Mouse (Mus musculus) kidney, postnatal 25 days (tissue): ENCODE data around the gene Chkb.
A peak's percentile ranks its signal among the peaks of the same experiment; 100 is the strongest.

Source experiments
- DNase-seq, 2 experiments: peaks; one replicate each; pipeline ENCODE4 v3.0.0; 2021; ENCODE audit warnings: mixed read lengths in 2 of 2

Gene Chkb

GRCm38 (mm10) chr15:89429352-89430221, at the start of gene Chkb, which contains the start of the genes C730034F03Rik and Gm44502:
Chkb (minus strand) TSS chr15:89429908.
C730034F03Rik (plus strand) TSS chr15:89429589.
Gm44502 (minus strand) TSS chr15:89429696.
- peak; percentile 93 to 97 for DNase-seq

GRCm38 (mm10) chr15:89478622-89479021, 48.9 kb upstream of the Chkb start:
- no peak for DNase-seq

DNA sequence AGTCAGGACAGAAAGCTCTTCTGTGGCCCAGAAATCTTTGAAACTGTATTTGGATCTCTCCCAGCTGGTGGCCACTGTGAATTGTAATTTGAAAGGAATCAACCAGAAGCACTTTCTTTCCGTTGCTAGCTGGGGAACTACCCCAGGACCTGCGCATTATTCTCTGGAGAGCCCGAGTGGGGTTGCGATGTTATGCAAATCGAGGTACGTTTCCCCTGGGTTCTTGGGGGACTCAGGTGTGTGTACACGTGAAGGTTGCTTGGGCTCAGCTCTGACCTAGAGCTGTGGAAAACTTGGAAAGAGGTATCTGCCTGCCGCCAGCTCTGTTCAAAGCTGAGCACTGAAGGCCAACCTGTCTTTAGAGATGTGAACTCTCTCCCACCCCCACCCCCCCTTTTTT, 48.1 kb upstream of the Chkb start:
- DNase-seq = no peak

GRCm38 (mm10) chr15:89477091-89477491, 47.4 kb upstream of the Chkb start, which contains the start of gene Arsa:
Arsa (minus strand) TSS chr15:89477425.
- DNase-seq = peak; percentile 72 to 84

DNA sequence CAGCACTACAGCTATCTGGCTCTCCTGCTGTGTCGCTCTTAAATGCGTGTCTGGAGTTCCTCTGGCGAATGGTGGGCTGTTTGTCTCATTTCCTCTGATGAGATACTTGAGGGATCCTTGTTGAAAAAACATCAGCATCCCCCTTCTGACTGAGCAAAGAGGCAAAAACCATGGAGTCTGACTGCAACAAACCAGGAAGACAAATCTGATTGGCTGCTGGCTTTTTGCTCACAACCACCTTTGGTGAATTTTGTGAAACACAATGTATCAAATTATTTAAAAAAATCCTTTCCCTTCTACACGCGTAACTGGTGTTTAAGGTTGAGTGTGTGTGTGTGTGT, 46.7 kb upstream of the Chkb start:
- DNase-seq = no peak

DNA sequence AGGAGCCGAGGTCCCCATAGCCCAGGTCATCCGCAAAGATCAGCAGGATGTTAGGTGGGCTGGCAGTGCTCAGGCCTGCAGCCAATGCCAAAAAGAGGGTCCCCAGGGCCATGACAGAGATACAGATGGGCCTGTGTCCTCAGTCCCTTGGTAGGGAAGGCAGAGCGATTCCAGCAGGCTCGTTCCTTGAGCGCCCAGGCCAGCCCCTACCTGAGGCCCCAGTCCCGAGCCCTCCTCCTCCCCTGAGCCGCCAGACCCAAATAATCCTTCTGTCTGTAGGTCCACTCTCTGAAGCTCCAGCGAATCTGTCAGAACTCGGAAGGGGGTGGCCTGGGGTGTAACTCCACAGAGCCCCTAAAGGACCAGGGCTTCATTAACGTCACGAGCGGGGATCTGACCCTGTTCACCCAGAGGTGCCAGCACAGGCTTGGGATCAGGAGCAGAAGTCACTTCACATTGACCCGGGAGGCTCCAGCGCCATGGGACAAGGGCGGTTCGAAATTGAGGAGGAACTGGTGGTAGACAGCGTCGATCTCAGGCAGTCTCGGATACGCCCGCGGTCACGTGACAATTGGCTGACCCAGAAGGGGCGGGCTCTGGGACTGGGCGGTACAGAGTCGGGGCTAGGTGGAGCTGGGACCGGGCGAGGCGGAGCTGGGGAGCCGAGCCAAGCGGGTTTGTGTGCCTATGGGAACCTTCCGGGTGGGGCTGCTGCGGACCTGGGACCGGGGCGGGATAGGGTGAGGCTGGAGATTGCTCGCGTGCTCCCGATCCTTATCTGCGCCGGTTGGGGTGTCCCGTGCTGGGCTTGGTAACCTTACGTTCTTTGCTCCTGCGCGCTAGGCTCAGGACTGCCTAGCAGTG, 46.1 kb upstream of the Chkb start:
- peak; percentile 97 for DNase-seq

DNA sequence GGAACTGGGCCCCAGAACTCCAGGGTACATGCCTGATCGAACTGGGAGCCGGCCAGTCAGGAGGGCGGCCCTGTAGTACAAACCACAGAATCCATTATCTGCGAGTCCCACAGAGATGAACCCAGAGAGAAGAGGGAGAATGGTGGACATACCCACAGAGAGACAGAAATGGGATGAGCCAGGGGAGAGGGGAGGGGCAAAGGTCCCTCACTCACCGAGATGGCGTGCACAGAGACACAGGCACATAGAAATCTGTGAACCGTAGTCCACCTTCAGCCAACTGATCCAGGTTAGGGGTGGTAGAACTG, 45.5 kb upstream of the Chkb start:
- DNase-seq = no peak

DNA sequence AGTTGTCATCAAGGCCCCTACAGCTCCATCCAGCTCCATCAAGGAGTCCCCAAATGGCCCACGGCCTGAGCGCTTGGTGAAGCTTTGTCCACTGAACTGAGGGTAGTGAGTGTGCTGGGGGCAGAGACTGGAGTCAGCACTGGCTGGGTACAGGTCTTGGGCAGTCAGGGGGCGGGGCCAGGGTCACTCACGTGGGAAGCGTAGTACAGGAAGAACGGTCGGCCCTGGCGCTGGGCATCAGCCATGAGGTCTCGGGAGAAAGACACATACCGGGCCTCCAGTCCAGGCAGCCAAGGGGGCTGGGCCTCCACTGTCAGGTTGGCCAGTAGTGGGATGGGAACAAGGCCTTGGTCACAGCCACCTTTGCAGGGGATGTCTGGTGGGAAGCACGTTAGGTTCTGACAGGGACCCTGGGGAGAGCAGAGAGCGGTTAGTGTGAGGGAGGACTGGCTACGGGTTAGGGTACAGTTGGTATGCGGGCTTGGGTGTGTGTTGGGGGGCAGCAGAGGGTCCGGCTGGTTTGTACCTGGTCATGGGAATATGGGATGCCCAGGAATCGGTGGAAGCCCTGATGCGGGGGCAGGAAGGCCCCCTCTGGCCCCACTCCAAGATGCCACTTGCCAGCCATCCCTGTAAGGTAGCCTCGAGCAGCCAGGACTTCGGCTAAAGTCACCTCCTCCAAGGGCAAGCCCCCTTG, 45.0 kb upstream of the Chkb start:
- DNase-seq = peak in 1 of 2 experiments; percentile 51

DNA sequence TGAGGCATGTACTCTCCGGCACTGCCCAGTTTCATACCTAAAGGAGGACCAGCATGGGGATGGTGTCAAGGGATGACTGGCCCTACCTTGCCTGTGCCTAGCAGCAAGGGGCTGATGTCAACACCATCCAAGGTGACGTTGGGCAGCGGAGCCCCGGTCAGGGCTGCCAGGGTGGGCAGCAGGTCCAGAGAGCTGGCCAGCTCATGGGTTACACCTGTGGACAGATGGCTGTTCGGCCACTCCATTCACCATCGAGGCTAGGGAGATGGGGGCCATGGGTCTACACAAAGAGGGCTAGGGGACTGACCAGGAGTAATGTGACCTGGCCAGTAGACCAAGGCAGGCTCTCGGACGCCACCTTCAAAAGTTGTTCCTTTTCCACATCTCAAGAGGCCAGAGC, 44.2 kb upstream of the Chkb start:
- DNase-seq = no peak

GRCm38 (mm10) chr15:89473370-89473769, 43.7 kb upstream of the Chkb start:
- no peak for DNase-seq

GRCm38 (mm10) chr15:89471476-89471875, 41.8 kb upstream of the Chkb start:
- DNase-seq = no peak

DNA sequence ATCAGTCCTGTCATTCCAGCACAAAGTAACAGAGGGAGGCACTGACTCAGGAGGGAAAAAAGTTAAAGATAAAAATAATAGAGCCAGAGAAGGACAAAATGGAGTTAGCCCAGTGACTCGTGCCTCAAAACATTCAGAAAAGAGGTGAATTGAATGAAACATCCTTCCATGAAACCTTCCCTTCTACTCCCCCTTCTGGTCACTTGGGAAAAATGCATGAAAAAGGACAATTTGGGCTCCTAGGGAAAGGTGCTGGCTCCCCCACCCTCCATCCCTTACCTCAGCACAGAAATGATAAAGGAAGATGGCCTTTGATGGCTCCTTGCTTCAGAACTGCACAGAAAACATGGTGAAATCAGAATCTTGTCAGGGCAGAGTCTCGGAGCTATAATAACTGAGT, 38.9 kb upstream of the Chkb start:
- DNase-seq = no peak

GRCm38 (mm10) chr15:89465052-89465451, 35.3 kb upstream of the Chkb start:
- no peak for DNase-seq

GRCm38 (mm10) chr15:89463334-89464235, 33.9 kb upstream of the Chkb start:
- peak in 1 of 2 experiments; percentile 58 for DNase-seq

DNA sequence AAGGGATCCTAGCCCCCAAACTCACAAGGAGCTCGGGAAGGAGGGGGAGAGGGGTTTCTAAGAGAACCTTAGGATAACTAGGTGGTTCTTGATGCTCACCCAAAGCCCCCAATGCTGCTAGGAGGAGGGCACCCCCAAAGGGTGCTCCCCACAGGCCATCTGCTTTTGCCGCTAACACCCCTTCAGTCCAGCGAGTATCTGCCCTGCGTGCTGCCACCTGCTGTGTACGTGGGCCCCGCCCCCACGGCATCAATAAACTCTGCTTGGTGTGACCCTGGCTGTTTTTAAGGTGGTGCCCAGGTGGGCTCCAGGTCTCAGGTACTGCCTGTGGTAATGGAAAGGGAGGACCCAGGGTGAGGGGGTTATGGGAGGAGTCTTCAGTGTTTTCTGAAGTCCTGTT, 32.5 kb upstream of the Chkb start:
- no peak for DNase-seq

DNA sequence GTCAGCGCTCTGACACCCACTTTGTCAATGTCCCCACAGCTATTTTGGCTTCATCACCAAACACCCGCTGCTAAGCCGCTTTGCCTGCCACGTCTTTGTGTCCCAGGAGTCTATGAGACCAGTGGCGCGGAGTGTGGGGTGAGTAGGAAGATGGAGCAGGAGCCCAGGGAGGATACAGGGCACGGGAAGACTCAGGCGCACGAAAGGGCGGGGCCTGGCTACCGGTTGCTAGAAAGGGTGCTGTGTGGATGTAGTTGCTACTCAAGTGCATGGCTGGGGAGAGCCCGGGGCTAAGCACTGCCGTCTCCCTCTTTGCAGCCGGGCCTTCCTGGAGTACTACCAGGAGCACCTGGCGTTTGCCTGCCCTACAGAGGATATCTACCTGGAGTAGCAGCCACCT, 31.6 kb upstream of the Chkb start:
- DNase-seq = no peak

DNA sequence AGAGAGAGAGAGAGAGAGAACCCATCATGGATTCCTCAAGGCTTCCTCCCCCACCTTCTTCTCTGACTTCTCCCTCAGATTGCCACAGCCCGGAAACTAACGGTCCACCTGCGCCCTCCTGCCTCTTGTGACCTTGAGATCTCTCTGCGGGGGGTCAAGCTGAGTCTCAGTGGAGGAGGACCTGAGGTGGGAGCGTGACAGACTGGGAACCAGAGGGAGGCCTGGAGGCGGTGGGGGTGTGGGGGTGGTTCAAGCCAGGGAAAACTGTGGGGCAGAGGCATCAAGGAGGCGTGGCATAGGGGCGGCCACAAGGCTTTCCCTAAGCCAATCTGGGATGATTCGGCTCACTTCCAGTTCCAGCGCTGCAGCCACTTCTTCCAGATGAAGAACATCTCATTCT, 30.6 kb upstream of the Chkb start:
- no peak for DNase-seq

GRCm38 (mm10) chr15:89459821-89460220, 30.1 kb upstream of the Chkb start:
- DNase-seq = no peak

GRCm38 (mm10) chr15:89458942-89459341, 29.2 kb upstream of the Chkb start:
- no peak for DNase-seq

DNA sequence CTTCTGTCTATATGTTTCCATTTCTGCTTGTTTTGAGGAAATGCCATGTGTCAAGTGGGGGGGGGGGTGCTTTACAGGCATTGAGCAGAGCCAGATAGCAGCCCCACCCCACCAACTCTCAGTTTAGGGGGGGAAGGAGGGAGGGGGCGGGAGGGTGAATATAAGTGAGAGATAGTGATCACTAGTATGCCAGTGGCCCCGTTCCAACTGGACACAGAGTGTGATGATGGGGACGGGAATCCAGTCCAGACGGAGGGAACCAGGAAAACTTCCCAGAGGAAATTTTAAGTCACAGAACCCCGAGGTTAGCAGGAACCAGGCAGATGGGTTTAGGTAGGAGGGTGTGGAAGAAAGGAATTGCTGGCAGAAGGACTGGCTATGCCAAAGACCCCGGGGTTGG, 25.9 kb upstream of the Chkb start:
- DNase-seq = no peak

DNA sequence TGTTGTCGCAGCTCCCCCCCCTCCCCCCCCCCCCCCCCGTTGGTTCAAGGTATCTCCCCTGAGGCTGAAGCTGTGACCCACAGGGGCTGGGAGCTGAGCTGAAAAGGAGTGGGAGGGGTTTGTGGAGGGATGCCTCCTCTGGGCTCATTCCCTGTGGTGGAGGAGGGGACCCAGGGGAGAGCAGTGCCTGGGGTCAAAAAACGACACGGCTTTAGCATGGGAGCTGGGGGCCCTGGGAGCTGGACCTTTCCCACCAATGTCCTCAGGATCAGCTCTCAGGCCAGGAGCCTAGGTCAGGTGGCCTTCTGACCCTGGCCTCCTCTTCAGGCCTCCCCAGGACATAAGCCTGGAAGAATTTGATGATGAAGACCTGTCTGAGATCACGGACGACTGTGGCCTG, 25.1 kb upstream of the Chkb start:
- no peak for DNase-seq

DNA sequence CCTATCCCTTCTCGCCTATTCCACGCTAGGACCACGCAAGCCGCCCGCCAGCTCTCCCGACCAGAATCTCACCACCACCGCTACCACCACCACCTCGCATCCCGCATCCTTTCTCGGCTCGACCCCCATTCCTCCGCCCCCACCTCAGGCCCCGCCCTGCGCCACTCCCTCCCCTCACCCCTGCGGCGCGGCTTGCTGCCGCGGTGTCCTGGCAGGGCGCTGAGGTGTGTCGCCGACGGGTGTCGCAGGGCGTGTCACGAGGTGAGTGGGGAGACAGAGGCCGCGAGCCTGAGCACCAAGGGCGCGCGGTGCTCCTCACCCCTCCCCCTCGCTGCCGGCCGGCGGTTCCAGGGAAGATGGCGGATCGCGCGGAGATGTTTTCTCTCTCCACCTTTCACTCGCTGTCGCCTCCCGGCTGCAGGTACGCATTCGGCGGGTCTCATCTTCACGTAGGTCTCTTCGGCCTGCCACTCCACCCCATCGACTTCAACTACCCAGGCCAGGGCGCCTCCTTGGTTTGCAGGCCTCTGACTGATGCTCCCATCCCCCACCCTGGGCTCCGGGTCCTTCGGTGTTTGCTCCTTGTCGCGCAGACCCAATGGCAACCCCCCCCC, 24.3 kb upstream of the Chkb start, which contains the start of gene Mapk8ip2:
Gene Mapk8ip2 (plus strand): TSS at position 49 of the 614 bp plus-strand sequence.
- DNase-seq = no peak
